Mouse (Mus musculus): Measurements from ENCODE around the gene Nek6.

DNA sequence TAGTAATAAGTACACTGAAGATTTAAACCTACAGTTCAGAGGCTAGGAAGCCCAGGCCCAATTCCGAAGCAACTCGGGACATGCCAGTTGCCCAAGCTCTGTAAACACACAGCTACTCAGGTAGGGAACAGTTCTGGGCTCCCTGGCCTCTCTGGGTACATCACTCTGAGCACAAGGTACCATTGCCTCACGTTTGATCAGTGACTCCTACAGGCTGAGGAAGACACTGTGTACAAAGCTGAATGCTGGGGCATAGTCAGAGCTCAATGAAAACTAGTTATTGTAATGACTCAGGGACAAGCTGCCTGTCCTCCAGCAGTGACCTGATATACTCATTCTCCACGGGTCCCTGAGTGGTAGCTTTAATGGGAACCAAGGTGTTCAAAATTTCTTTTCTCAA is 109.6 kb downstream of the Nek6 start:
- TF ChIP-seq CTCF (IDR thresholded peaks at IDR 0.05; ENCODE audit: control insufficient read depth, insufficient read depth, insufficient replicate concordance, low read depth, low read length) (no peak), POLR2A (IDR thresholded peaks at IDR 0.05; ENCODE audit: control insufficient read depth, low read depth, low read length) (no peak)
